Mouse (Mus musculus) MN1 (cell line): ENCODE measurements around the gene Rcbtb2.
A peak's percentile ranks its signal among the peaks of the same experiment; 100 is the strongest.
"Not testable (repeated sequence)": the region's sequence is repeated elsewhere in the genome, so short reads cannot be mapped to it uniquely, and the experiment has no call there.

Source experiments
- DNase-seq: peaks from one replicate; pipeline ENCODE4 v3.0.0-alpha.2; 2016; ENCODE audit warnings: low spot score

The Rcbtb2 gene

DNA sequence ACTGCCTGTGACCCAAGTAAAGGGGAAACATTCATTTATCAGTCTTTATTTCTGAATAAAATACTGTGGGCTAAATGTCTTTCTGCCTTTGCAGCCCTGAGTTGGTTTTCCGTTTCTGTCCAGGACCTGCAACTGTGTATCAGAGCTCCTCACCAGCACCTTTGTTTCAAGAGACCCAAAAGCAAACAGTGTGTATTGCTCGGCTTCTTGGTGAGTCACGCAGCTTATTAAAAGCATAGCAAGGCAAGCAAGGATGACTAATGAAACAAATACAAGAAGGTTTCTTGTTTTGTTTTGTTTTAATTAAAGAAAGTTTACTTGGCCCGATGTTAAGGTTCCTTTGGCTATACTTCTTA is at the start of gene Rcbtb2:
Gene Rcbtb2, plus strand, starts transcription at position 115 of the 356 bp plus-strand sequence.
- DNase-seq: no peak

DNA sequence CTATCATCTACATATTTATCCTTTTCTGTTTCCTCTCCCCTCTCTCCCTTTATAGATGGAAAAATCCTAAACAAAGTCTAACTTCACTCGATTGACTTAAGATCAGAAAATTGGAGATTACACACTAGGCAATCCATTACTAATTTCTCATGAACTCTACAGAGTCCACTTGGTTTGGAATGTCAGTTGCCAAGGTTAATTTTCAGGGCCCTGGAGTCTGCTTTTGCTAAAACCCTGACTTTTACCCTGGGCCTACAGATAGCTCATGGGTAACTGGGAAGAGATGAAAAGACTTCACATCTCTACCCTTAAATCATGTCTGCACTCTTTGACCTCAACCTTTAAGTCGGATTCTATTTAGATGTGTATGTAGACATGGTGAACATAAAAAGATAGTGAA is 39.3 kb upstream of the Rcbtb2 start:
- DNase-seq: no peak

DNA sequence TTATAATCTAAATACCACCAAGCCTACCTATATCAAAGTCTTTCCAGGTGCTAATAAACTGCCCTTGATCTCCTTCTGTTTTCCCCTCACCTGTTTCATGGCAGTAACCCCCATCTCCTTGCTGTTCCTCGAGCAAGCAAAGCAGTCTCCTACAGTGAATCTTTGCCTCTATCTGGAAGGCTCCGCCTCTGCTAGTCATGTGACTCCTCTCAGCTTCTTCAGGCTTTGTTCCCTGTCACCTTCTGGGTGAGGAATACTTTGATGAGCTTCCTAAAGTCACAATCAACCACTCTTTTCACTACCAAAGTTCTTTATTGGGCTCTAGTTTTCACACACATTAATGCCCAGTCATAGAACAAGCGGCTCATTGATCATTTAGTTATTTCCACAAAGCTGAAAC is 36.4 kb upstream of the Rcbtb2 start:
- DNase-seq: no peak

DNA sequence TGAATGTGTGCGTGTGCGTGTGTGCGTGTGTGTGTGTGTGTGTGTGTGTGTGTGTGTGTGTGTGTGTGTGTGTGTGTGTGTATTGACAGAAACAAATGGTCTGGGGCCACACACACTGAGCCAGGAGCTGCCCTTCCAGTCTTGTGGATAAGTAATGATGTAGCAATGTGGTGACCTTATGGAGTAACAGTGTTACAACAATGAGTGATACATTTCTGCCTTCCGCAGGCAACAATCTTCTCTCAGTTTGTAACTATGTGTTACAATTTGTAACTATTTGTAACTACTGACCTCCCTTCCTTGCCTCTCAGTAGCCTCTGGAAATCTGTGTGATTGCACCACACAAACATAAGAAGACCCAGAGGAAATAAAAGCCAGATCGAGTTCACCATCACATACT is 35.6 kb upstream of the Rcbtb2 start:
- DNase-seq: no peak

DNA sequence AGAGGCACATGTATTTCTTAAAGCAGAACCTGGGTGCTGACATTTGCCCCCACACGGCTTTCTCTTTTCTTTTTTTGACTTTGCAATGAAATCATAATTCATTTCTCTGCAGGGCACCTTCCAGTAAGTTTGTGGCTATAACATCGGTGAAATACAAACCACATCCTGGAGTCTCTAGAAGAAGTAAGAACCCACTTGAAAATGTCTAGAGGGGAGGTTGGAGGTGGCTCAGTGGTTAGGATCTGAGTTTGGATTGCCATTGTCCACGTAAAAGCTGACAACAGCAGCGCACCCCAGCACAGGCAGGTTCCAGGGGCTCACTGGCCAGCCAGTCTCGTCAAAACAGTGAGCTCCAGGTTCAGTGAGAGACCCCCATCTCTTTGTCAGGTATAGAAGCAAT is 35.1 kb upstream of the Rcbtb2 start:
- no peak for DNase-seq

DNA sequence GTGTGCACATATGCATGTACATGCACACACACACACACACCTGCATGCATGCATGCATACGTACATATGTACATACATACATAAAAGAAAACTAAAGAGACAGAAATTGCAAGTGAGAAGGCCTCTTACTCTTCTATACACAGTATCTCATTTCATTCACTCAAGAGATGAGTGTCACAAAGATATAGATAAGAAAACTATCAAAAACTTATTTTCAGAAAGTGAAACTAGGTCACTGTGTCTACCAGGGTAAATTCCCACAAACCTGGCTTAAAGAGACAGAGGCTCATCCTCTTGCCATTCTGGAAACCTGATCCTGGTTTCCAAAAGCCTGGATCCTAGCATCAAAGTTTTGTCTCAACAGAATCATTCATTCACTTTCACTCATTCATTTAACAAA is 34.6 kb upstream of the Rcbtb2 start:
- DNase-seq: no peak

DNA sequence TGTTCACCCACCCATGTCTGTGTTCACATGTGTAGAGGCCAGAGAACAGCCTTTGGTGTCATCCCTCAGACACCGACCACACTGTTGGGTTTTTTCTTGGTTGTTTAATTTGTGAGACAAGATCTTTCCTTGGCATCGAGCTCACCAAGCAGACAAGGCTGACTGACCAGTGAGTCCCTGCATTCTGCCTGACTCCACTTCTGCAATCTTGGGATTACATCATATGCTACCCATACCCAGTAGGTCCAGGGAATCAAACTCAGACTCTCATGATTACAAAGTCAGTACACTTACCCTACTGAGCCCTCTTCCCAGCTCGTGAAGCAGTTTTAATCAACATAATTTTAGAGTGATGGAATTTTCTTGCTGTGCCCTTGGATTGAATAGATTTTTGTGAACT is 30.0 kb upstream of the Rcbtb2 start:
- no peak for DNase-seq

DNA sequence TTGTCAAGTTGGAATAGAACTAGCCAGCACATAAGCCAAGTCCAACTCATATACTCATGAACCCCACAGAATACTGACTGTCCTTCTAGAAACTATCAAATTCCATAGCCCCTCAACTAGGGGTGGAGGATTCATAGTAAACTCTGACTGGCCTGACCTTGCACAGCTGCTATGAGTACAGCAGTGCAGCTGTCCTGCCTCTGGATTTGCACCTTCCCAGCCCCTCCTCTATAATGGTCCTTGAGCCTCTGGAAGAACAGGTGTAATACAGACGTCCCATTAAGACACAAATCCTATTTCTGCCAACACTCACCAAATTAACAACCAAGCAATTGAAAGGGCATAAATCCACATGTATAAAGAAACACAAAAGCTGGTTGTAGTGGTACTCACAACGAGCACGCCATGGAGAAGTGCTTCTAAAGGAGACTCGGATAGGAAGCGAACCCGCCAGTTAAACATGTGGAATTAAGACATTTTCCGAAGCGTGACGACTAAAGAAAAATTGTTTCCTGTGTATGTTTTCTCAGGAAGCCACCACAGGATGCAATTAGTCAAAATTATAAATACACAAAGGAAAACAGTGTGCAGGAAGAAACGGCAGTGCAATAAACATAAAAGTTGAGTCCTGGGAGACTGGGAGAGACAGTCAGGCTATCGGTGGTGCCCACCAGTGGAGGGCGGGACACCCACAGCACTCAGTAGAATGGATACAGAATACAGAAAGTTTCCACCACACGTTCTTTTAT is 27.9 kb upstream of the Rcbtb2 start:
- DNase-seq: no peak

DNA sequence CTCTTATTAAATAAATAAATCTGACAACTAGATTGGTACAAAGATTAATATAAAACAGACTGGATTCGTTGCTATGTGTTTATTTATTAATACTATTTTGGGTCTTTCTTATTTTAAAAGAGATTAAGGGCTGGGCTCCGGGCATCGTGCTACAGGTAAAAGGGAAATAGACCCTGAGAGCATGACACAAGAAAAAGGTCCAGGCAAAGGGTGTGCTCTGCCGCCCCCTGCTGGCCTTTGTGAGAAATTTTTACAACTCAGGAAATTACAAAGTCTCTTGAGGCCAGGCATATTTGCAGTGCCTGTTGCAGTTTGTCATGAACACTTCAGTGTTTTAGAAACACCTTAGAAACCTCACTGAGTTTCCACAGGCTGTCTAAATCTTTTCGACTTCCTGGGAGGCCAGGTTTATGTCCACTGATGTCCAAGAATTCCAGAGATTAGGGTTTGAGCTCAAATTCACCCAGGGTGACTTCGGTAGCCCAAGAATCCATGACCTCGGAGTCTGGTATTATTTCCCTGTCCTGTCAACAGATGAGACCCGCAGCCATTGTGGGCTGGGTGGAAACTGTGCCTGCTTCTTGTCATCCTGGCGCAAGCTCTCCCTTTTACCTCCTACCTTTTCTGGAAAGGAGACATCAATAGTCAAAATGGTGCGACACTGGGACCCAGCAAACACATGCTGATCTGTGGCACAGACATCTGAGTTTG is 24.0 kb upstream of the Rcbtb2 start:
- peak; percentile 69 for DNase-seq

DNA sequence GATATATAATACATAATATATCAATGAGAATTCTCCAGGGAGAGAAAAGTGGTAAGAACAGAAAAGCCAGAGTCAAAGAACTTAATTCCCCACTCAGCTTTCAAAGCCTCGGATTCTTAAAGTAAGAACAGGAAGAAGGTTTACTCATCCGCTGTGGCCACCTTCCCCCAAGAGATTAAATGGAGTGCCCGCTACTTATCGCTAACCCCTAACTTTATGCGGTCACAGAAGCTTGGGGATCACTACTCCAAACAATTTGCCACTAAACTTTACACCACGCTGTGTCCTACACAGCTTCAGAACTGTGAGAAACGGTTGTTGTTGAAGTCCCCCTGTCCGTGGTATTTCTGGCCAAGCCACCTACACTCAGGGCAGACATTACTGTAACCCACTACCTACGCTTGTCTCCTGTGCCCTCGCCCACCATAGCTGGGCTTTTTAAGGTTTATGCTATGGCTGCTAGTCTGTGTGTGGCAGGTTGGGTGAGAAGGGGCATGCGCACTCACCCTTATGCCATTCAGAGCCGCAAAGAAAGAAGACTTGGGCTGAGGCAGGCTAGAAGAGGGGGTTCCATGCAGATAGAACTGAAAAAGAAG is 20.5 kb upstream of the Rcbtb2 start:
- DNase-seq: no peak

DNA sequence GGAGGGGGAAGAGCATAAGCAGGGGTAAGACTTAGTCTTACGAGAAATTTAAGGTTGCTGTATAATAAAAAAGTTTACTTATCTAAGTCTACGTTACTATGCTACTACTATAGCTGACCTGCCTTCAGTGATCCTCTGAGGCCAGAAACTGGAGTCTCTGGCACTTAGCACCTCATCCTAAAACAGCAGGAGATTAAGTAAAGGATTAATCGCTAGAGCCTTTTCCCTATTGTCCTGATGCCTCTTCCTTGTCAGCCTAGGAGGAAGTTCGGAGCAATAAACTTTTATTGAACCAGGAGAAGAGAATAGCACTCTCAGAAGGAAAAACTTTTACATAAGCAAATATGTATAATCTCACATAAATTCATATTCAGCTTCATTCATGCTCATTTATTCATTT is 19.9 kb upstream of the Rcbtb2 start:
- DNase-seq: not testable (repeated sequence)

DNA sequence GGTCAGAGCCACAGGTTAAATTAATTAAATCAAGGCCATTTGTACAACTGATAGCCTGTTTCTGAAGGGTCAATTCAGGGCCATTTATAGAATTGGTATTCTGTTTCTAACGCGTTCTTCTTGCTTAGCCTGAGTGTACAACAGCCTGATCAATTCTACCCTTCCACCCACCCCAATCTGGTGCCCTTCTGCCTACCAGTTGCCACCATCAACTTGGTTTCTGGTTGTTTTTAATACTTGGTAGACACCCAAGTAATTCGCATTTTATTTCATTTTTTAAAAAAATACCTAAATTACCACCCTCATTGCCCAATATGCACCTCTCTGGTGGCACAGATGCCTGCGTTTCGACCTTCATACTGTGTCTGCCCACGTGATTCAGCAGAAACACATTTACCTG is 17.9 kb upstream of the Rcbtb2 start:
- no peak for DNase-seq

DNA sequence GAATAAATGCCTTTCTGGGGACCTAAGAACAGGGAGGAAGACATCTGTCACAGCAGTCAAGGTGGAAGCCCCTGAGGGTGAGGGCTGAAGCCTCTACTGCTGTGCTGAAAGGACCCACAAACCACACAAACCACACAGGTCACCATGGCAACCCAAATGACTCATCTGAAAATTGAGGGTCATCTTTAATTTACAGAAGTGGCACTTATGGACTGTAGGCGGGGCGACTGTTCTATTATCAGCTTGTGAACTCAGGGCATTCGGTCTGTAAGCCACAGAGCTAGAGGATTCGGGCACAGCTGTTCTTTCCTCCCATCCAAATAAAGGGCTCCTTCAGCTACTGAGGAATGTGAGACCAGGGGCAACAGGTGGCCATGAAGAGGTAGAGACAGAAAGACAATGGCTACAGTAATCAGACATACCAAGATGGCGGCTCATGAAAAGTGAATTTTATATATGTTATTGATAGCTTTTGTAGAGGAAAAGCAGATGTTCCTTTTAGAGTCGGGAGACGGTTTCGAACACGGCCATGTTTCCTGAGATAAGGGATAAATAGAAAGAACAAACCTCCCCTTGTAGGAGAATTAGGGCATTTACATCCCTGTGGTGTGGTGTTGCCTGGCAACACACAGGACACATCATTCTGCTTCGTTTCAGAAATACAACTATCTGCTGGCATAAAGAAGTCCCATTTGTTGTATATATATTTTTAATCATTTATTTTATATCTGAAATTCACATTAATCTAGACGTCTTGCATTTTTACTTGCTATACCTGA is 17.2 kb upstream of the Rcbtb2 start:
- DNase-seq: peak; percentile 23

DNA sequence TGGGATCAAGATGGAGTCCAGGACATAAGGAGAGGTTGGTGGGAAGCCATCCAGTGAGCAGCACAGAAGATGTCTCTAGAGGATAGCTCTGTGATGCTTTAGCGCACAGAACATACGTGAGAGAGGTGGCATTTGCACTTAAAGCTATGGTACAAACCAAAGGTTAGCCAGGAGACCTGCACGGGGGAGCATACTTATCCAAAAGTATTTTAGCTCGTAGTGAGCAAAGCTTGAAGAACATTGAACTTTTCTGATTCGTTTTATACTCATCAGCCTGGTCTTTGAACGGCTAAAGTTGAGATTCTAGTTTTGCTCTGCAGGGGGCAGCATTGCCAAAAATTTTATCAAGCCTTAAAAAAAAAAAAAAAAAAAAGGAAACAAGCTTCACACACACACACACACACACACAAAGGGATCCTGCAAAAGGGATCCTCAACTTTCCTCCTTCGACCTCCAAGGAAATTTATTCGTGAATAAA is 16.6 kb upstream of the Rcbtb2 start:
- peak; percentile 51 for DNase-seq

DNA sequence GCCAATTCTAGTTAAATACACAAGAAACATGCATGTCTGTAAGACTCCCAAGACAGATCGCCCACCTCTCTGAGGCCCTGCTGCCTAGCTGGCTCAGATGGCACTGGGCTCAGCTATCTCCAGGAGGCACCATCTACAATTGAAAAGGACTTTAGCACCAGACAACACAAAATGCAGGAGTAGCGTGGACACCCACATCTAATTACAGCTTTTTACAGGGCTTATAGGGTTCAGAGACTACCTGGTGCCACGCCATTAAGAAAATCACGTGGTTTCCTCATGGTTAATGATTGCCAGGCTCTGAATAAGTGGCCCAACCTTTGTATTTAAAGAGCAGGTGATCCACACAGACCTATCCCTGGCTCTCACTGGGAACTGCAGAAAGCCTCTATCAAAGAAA is 15.9 kb upstream of the Rcbtb2 start:
- no peak for DNase-seq

DNA sequence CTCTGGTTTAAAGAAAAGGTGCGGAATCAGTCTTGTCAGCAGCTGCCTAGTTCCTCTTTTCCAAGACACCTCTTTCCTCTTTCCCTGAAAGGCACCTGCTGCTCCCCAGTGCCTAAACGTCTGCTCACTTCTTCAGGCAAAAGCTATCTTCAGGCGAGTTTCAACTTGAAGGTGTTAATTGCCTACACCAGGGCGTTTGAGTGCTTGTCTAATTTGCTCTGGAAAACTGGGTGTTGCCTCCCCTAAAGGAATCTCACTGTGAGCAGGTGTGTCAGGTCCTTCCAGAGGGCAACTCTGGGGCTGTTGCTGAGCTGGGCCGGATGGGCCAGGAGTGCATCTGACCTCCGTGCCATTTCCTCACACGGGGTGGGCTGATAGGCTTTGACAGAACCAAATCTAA is 15.5 kb upstream of the Rcbtb2 start:
- no peak for DNase-seq

DNA sequence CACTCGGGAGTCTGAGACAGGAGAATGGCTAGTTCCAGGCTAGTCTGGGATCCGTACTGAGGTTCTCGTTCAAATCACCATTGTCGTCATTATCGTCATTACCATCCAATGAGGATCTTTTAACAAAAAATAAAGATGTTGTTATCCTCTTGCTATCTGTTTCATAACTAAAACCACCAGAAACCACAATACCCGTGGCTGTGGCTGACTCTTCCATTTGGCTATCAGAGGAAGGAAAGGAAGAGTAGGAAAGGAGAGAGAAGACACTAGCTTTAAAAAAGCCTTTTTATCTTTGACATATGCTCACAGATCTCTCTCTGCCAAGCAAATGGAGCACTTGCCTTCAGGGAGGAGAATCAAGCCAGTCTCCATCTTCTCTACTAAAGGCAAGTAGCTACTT is 14.9 kb upstream of the Rcbtb2 start:
- DNase-seq: no peak

DNA sequence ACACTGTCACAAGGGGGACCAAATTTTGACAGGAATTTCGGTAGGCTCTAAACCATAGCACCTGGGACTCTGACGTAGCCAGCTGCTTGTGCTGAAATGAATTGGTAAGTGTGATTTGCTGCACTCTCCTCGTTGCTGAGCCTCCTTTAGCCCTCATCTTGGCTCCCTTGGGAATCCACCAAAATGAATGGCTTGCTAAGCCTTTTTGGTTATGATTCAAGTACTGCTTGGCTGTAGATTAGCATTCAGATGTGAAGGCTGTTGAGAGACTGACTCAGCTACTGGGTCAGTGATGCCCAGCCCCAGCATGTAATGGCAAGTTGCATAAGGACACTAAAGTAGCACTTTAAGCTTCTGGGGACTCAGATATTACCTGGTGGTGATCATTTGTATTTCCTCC is 12.2 kb upstream of the Rcbtb2 start:
- DNase-seq: no peak

DNA sequence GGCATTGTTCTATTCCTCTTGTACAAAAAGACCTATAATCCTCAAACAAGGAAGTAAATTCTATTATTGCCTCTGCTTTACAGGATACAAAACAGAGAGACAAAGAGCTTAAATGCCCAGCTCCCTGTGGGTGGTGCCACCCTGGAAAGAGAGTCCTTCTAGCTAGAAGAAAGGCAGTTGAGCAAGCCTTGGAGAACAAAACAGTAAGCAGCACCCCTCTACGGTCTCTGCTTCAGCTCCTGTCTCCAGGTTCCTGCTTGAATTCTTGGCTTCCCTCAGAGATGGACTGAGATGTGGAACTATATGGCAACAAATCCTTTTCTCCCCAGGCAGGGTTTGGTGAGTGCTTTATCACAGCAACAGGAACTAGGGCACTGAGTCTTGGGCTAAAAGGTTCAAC is 11.7 kb upstream of the Rcbtb2 start:
- DNase-seq: no peak

DNA sequence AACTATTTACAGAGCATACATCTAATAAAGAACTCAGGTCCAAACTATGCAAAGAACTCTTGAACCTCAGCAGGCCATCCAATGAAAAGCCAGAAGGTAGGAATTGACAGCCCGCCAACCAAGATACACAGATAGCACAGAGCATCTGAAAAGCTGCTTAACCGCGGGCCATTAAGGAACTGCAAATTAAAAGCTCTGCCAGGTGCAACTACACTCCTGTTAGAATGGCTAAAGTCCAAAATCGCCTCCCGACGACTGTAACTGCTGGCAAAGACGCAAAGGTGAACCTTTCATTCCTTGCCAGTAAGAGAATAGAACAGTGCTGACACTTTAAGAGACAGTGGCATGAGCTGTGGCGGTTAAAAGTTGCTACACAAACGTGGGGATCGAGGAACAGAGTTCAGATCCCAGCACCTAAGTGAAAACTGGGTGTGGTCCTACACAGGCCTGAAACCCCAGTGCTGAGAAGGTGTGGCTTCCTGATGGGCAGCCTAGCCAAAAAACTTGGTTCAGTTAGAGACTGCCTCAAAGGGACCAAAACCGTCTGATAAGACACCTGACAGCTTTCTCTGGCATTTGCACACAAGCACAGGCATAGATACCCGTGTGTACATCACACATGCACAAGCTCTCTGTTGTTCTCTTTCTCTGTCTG is 10.5 kb upstream of the Rcbtb2 start:
- DNase-seq: no peak

DNA sequence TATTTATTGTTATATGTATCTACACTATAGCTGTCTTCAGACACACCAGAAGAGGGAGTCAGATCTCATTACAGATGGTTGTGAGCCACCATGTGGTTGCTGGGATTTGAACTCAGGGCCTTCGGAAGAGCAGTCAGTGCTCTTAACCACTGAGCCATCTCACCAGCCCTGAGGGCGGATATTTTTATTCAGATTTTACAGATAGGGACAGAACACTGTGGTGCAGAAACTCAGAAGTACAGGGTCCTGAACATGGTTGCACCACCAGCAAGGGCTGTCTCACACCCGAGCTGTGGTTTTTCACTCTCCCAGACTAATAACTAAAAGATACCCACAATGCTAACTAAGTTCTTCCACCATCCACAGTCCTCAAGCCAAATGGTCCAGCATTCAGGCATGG is 7.9 kb upstream of the Rcbtb2 start:
- DNase-seq: not testable (repeated sequence)

DNA sequence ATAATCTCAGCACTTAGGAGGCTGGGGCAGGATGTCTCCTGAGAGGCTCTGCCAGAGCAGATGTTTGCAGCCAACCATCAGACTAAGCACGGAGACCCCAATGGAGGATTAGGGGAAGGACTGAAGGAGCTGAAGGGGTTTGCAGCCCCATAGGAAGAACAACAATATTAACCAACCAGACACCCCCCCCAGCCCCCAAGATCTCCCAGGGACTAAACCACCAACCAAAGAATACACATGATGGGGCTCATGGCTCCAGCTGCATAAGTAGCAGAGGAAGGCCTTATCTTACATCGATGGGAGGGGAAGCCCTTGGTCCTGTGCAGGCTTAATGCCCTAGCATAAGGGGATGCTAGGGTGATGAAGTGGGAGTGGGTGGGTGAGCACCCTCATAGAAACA is 6.5 kb upstream of the Rcbtb2 start:
- no peak for DNase-seq
